Comparison of ENCODE assay signal across 8 mouse cellular contexts in the genomic region with DNA sequence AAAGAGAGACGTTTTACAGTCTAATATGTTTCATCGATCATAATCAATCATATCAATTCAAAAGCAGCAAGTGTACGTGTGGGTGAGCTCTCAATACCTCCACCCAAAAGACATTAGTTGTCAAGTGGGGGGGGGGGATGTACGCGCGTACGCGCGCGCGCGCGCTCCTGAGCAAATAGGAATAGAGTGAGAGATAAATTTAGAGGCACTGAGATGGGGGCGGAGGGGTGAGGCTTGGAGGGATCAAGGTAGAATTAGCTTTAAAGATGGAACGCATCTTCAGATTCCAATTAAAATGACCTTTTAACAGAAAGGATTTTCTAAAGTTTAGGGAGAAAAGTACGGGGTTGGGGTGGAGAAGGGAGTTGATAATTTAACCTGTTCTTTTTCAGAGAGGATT. TPM values are rescaled to one million over a fixed set of nuclear protein-coding genes. Genes with fewer than 3 reads are reported as not detected.
DNase-seq lines count a peak whose midpoint lies in the region; ATAC-seq and TF ChIP-seq lines count a peak whose summit lies in the region.
"Had no signal": no experiment of that assay in that cellular context is flagged by ENCODE, and none has a peak within 500 bp of the region (broad histone marks: within the 10 kb centered on the region; RNA-seq: fewer than 3 reads in every experiment).

No protein-coding gene starts in this region.

- no peak for DNase-seq in left cerebral cortex, adult 2 months (ENCODE audit: extremely low spot score in 1 of 2, low spot score in 2 of 2)
- DNase-seq in left cerebral cortex, adult 11 months (ENCODE audit: low spot score), result no peak
- DNase-seq in limb, embryonic 10.5 days (ENCODE audit: low spot score), result no peak
- no peak for DNase-seq in urinary bladder, postnatal 4 days (ENCODE audit: low spot score in 2 of 2)
- no peak for DNase-seq in urinary bladder, postnatal 10 days (ENCODE audit: low spot score)
- DNase-seq: adrenal gland, adult 8-10 months had no signal

- intact Hi-C loops in left cerebral cortex, adult 2 months (cut with DNase I), result loop anchor here (10.0 kb wide), 1 partner anchor 512 kb away; no protein-coding TSS in a partner anchor

- peak overlapping the region; percentile 59 for H3K4me3 ChIP-seq in left cerebral cortex, adult 2 months
- peak overlapping the region; percentile 38 for H3K4me3 ChIP-seq in embryonic fibroblast, embryonic 13.5 days (ENCODE audit: insufficient read depth, low read length)
- peak overlapping the region; percentile 65 for H3K4me3 ChIP-seq in limb, embryonic 10.5 days
- H3K4me3 ChIP-seq in stomach, embryonic 14.5 days (ENCODE audit: low read depth, low read length), result peak overlapping the region; percentile 69

- peak overlapping the region; percentile 83 for H3K27ac ChIP-seq in left cerebral cortex, adult 2 months
- no peak overlapping the region; the same call in 1 of the 2 replicates for H3K27ac ChIP-seq in embryonic fibroblast, embryonic 13.5 days (ENCODE audit: insufficient read depth, low read length)
- H3K27ac ChIP-seq in limb, embryonic 10.5 days, result peak overlapping the region; percentile 85; the same call in 1 of the 2 replicates
- H3K27ac ChIP-seq in stomach, embryonic 14.5 days (ENCODE audit: low read length), result peak overlapping the region; percentile 98

- no peak for TF ChIP-seq CTCF in left cerebral cortex, adult 2 months (IDR thresholded peaks at IDR 0.05)
- TF ChIP-seq CTCF in embryonic fibroblast, embryonic 13.5 days (IDR thresholded peaks at IDR 0.05; ENCODE audit: borderline replicate concordance, insufficient read depth, low read length), result no peak

- H3K36me3 ChIP-seq in limb, embryonic 10.5 days, result no peaks in the 10 kb centered on the region
- no peaks in the 10 kb centered on the region; the same call in 1 of the 2 replicates for H3K36me3 ChIP-seq in stomach, embryonic 14.5 days (ENCODE audit: control insufficient read depth, insufficient read depth, low read length)

- under 1% methylated on average over 16 of the region's 16 CpGs for WGBS in limb, embryonic 10.5 days
- under 1% methylated on average over 16 of the region's 16 CpGs for WGBS in stomach, embryonic 14.5 days

- no peak for ATAC-seq in stomach, embryonic 14.5 days (ENCODE audit: insufficient number of reproducible peaks, insufficient read depth, low FRiP score, low read depth)

- H3K9me3 ChIP-seq in limb, embryonic 10.5 days (replicated peaks), result no peaks in the 10 kb centered on the region
- H3K9me3 ChIP-seq in stomach, embryonic 14.5 days (ENCODE audit: control insufficient read depth, low read depth, low read length), result no peaks in the 10 kb centered on the region

- TF ChIP-seq POLR2A in embryonic fibroblast, embryonic 13.5 days (IDR thresholded peaks at IDR 0.05; ENCODE audit: low read depth, low read length), result no peak

- H3K4me2 ChIP-seq in stomach, embryonic 14.5 days (replicated peaks; ENCODE audit: low read depth, low read length), result peak overlapping the region; percentile 83

- H3K27me3 ChIP-seq in limb, embryonic 10.5 days (ENCODE audit: low read depth, poor library complexity, severe bottlenecking), result peaks cover 77% of the 10 kb centered on the region
- H3K27me3 ChIP-seq in stomach, embryonic 14.5 days (ENCODE audit: control insufficient read depth, insufficient read depth, low read length), result no peaks in the 10 kb centered on the region

- H3K4me1 ChIP-seq in embryonic fibroblast, embryonic 13.5 days (ENCODE audit: control insufficient read depth, insufficient read depth, low read length), result peaks cover 7% of the 10 kb centered on the region
- H3K4me1 ChIP-seq in limb, embryonic 10.5 days, result peaks cover 73% of the 10 kb centered on the region
- H3K4me1 ChIP-seq in stomach, embryonic 14.5 days (ENCODE audit: control insufficient read depth, insufficient read depth, low read length), result peaks cover 22% of the 10 kb centered on the region

- H3K9ac ChIP-seq in stomach, embryonic 14.5 days (replicated peaks; ENCODE audit: low read depth, low read length), result peak overlapping the region; percentile 86

RNA-seq across cellular contexts. Expression of a gene that starts 1.6 kb away (rescaled TPM):
- 10 to 100 TPM; 42.7 to 51.6 TPM for total RNA-seq in left cerebral cortex, adult 2 months (2021)
- polyA plus RNA-seq in embryonic fibroblast, embryonic 13.5 days (2011; ENCODE audit: insufficient read length, low read depth, missing spikeins), result 149 and 746 TPM in 2 replicates
- polyA plus RNA-seq in limb, embryonic 10.5 days (2016; fragmentation: Nextera tagmentation; extraction: Ambion mirVana), result 44.4 and 55.4 TPM in 2 replicates
- polyA plus RNA-seq in stomach, embryonic 14.5 days (2014; fragmentation: Nextera tagmentation; extraction: Ambion mirVana), result 126 and 127 TPM in 2 replicates

RNA-seq across cellular contexts. Expression of a gene that starts 48.8 kb away (rescaled TPM):
- 10 to 100 TPM; 71.2 to 74.0 TPM for total RNA-seq in left cerebral cortex, adult 2 months (2021)
- 331 and 641 TPM in 2 replicates for polyA plus RNA-seq in embryonic fibroblast, embryonic 13.5 days (2011; ENCODE audit: insufficient read length, low read depth, missing spikeins)
- polyA plus RNA-seq in limb, embryonic 10.5 days (2016; fragmentation: Nextera tagmentation; extraction: Ambion mirVana), result 198 and 264 TPM in 2 replicates
- polyA plus RNA-seq in stomach, embryonic 14.5 days (2014; fragmentation: Nextera tagmentation; extraction: Ambion mirVana), result 631 and 633 TPM in 2 replicates
